Mouse (Mus musculus): ENCODE data around the gene Nrxn3.

- TF ChIP-seq CTCF (IDR thresholded peaks at IDR 0.05; ENCODE audit: low read depth, low read length) (no peak), POLR2A (IDR thresholded peaks at IDR 0.05; ENCODE audit: borderline replicate concordance, low read depth, low read length) (no peak)
Measured at GRCm38 (mm10) chr12:88707786-88708185, 14.9 kb upstream of the Nrxn3 start.
